Mouse (Mus musculus) myocyte (in vitro differentiated cells): ENCODE results near the gene Actr5.

Experiments
- CEBPB ChIP-seq: IDR thresholded peaks from 2 replicates; pipeline ENCODE4 v1.6.1; 2011; ENCODE audit warnings: mild to moderate bottlenecking, moderate library complexity; ENCODE audit not compliant: poor library complexity, insufficient read depth, severe bottlenecking
- E2F4 ChIP-seq: IDR thresholded peaks from one replicate; pipeline ENCODE4 v1.6.1; 2011; ENCODE audit warnings: mild to moderate bottlenecking, control low read depth, moderate library complexity; ENCODE audit not compliant: insufficient read depth
- MAX ChIP-seq: IDR thresholded peaks from one replicate; pipeline ENCODE4 v1.6.1; 2011; ENCODE audit warnings: low read depth, mild to moderate bottlenecking, control low read depth
- MYOD1 ChIP-seq, 3 experiments: IDR thresholded peaks; one replicate each; pipeline ENCODE4 v1.6.1; 2011; ENCODE audit warnings: control low read depth in 2 of 3, low read depth in 2 of 3, mild to moderate bottlenecking in 2 of 3, moderate library complexity in 1 of 3; ENCODE audit not compliant: insufficient read length in 2 of 3, control insufficient read depth in 1 of 3
- MYOG ChIP-seq, 3 experiments: IDR thresholded peaks; one replicate each; pipeline ENCODE4 v1.6.1; 2011; ENCODE audit warnings: control low read depth in 2 of 3, low read depth in 2 of 3, mild to moderate bottlenecking in 2 of 3; ENCODE audit not compliant: insufficient read length in 2 of 3, control insufficient read depth in 1 of 3, insufficient read depth in 1 of 3
- POLR2A ChIP-seq: IDR thresholded peaks from one replicate; pipeline ENCODE4 v1.6.1; 2011; ENCODE audit warnings: low read depth, mild to moderate bottlenecking, control low read depth, moderate library complexity; ENCODE audit not compliant: insufficient read length
- POLR2AphosphoS2 ChIP-seq: IDR thresholded peaks from one replicate; pipeline ENCODE4 v1.6.1; 2011; ENCODE audit warnings: low read depth, control low read depth; ENCODE audit not compliant: insufficient read length
- REST ChIP-seq: IDR thresholded peaks from one replicate; pipeline ENCODE4 v1.6.1; 2011; ENCODE audit warnings: mild to moderate bottlenecking, control low read depth, moderate library complexity; ENCODE audit not compliant: insufficient read depth, insufficient read length
- SRF ChIP-seq: IDR thresholded peaks from one replicate; pipeline ENCODE4 v1.6.1; 2011; ENCODE audit warnings: low read depth; ENCODE audit not compliant: control insufficient read depth, insufficient read length
- TCF12 ChIP-seq: IDR thresholded peaks from one replicate; pipeline ENCODE4 v1.6.1; 2011; ENCODE audit warnings: mild to moderate bottlenecking, control low read depth; ENCODE audit not compliant: poor library complexity, insufficient read depth, severe bottlenecking
- TCF3 ChIP-seq: IDR thresholded peaks from one replicate; pipeline ENCODE4 v1.6.1; 2011; ENCODE audit warnings: low read depth, control low read depth; ENCODE audit not compliant: insufficient read length
- USF1 ChIP-seq: IDR thresholded peaks from one replicate; pipeline ENCODE4 v1.6.1; 2011; ENCODE audit warnings: low read depth, mild to moderate bottlenecking, control low read depth, moderate library complexity

- TF ChIP-seq E2F4 (no peak), POLR2A (no peak), USF1 (no peak), CEBPB (no peak), MYOD1 (IDR thresholded peaks at IDR 0.05; ENCODE audit: control insufficient read depth in 1 of 3, insufficient read length in 2 of 3, low read depth in 2 of 3) (no peak), MAX (no peak), POLR2AphosphoS2 (no peak), TCF12 (no peak), MYOG (IDR thresholded peaks at IDR 0.05; ENCODE audit: control insufficient read depth in 1 of 3, insufficient read depth in 1 of 3, insufficient read length in 2 of 3, low read depth in 2 of 3) (no peak), SRF (no peak), REST (no peak), TCF3 (no peak)
Measured at GRCm38 (mm10) chr2:158612671-158613250, 11.9 kb upstream of the Actr5 start.
